Mouse (Mus musculus): ENCODE results near the gene Mras.

Gene Mras

DNA sequence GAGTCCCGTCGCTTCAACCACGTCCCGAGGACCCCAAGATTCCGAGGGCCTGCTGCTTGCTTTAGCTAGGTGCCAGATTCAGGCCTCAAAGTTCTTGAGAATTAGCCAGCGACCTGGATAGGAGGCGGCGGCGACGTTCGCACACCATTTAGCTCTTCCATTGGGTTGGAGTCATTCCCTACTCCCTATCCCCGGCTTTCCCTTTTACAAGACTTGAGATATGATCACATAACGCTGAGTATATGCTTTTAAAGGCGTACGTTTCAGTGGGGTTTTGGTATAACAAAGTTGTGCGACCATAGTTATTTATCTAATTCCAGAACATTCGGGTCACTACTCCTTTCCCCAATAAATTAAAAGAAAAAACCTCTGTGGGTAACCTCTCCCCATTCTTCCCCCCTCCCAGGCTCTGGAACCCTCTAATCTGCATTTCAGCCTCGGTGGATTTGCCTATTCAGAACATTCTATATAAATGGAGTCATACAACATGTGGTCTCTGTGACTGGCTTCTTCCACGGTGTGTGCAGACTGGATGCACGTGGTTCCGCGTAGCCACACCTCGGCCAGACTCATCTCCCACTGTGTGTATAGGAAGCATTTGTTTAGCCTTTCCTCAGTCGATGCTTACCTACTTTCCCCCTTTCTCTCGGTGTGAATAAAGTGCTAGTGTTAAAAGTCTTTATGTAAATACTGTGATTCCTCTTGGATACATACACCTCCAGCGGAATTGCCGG is at the start of gene Mras:
Gene Mras (minus strand): TSS at position 351 of the 734 bp plus-strand sequence.
- DNase-seq, result no peak

DNA sequence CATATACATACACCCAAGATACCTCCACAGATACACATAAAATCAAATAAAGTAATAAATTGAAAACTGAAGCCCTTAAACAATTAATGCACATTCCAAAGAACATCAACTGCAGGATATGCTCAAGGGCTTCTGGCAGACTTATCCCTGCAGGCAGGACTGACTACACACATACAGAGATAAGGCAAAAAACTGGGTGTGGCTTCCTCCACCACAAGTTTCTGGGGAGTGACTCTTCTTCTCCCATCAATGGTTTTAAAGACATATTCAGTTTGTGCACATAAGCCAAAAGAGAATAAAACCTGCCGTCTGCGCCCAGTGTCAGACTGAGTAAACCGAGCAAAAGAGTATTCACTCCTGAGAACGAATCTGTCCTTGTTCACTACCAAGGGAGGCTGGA is 48.0 kb upstream of the Mras start:
- DNase-seq, result no peak

DNA sequence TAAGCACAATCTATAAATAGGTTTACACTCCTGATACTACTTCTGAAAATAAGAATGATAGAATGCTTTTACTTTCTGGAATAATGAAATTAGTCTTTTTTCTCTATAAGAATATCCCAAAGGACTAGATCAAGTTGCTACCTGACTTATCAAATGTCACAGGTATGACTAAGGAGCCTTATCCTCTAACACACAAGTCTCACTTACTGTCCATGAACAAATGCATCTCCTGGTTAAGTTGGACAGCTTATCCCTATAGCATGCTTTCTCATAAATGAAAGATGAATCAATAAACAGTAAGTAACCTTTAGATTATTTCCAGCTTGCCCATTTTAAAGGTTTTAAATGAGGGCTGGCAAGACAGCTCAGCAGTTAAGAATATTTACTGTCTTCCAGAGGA is 47.5 kb upstream of the Mras start:
- no peak for DNase-seq

DNA sequence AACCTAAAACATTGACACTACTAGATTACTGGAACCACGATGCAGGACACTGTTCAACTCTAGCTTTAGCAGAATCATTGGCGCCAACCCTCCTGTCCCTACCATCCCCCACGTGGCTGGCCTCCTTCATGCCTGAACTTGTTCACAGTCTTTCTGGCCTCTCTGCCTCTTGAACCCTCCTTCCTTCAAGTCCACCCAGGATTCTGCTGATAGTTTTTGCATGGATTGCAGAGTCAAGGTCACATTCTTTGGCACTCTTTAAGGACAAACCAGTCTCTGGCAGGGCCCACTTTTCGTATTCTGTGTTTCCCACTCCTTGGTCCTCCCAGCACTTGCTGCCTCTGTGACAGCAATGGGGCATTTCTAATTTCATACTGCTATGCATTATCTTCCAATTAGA is 46.0 kb upstream of the Mras start:
- DNase-seq, result no peak

DNA sequence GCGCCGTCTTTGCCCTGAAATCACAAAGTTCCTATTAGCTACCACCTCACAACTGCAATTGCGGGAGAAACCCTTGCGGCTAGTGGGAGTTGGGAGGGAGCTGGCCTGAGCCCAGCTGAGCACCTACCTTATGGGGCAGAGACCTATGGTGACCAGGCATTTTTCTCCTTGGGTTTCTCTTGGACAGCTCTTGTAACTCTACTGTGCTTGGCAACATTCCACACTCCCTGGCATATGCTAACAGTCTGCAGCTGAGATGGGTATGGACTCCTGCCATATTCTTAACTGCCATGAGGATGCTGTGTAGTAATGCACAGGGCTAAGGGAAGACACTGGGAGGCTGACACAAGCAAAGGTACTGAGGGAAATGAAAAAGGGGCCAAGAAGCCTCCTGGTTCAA is 43.6 kb upstream of the Mras start:
- peak; percentile 38 for DNase-seq

DNA sequence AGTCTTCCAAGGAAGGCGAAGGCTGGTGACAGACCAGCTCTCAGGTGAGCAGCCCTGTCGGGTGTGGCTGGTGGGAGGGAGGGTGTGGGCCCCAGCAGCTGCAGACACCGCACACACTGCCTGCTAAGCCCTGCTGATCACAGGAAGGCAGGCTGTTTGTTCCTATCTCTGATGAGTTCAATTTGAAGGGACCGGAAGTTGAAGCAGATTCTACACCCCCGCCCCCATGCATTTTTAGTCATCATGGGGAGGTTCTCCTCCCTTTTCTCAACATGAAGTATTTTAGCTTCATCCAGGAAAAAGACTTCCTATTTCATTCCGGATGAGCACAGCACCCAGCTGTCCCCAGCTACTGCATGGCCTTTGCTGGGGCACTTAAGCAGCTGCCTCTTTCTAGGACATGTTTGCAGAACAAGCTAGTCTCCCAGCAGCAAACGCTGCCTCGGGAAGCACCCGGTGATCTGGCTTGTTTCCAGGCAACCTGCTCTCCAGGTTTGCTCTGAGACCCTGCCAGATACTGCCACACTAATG is 42.1 kb upstream of the Mras start:
- peak; percentile 26 for DNase-seq

DNA sequence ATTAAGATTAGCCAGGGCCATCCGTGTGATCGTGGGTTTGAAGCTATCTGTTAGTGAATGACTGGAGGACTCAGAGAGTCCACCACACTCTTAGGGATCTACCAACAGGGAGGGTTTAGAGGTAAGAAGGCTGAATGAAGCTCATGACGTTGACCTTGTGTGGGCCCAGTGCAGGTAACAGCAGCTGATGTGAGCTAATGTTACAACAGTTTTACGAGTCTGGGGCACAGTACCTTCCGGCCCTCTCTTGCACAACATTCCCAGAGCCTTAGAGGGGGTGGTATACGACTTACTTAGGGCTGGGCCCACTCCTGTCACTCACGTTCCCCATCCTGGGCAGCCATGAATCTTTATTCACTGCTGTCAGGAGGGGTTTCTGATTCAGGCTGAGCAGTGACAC is 34.2 kb upstream of the Mras start:
- DNase-seq, result no peak

DNA sequence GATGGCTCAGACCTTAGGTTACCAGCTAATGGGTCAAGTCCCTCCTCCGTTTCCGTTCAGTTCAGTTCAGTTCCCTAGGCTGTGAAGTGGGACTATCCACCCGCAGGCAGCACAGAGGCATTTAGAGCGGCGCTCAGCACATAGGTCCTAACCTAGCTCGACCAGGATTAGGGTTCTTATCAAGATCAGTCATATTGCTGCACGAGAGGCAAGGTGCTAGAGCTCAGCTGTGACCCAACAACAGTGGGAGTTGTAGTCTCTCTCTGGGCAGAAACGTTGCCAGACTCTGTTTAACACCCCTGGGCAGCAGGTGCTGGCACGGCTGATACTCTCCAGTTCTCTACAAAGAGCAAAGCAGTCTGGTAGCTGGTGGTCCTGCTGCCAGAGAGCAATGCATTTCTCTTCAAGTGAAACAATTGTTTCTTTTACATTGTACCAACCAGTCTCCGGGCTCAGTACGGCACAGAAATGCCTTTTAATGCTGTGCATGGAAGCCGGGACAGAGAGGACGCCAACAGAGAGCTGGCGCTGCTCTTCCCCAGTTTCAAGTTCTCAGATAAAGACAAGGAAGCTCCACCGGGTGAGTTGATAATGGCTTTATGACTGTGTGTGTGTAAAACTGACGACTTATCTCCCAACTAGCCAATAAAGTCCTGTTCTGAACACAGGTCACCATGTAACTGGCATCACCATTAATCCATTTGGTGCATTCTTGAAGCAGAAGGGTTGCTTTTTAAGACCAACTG is 33.3 kb upstream of the Mras start:
- DNase-seq, result no peak

DNA sequence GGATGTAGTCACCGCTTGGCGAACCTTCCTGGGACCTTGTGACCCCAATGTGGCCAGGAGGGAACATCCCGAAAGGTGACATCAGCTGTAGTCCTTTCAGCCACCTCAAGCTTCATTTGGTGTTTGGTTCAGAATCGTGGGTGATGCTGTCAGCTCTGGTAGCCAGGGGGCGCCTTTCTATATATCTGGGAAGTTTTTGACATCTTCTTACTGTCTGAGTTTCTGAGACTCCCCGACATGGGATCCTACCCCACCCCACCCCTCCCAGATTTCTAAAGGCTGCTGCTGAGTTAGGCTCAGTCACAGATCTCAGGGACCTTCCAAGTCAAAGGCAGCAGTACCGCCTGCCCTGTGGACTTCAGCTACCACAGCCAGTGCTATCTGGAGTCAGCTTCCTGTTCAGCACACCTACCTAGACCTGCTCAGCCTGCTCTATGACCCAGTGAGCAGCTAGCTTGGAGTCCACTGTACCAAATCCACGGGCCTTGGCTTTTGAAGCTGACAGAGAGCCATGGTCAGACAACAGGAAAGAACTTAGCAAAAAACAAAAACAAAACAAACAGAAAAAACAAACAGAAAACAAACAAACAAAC is 32.6 kb upstream of the Mras start:
- no peak for DNase-seq

DNA sequence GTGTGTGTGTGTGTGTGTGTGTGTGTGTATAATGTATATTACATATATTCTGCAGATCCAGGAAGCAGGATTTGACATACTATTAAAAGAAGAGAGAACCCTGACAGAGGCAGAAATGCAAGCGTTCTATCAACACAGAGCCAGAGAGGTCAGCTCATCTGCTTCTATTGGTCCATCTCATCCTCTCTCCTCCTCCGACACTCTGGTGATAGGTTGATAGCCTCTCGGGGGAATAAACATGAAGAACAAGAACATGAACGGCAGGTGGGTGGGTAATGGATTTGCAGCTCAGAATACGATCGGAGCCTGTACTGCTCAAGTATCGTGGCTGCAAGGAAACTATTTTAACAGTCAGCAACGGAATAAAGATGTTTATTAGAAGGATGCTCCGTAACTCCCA is 31.4 kb upstream of the Mras start:
- no peak for DNase-seq

DNA sequence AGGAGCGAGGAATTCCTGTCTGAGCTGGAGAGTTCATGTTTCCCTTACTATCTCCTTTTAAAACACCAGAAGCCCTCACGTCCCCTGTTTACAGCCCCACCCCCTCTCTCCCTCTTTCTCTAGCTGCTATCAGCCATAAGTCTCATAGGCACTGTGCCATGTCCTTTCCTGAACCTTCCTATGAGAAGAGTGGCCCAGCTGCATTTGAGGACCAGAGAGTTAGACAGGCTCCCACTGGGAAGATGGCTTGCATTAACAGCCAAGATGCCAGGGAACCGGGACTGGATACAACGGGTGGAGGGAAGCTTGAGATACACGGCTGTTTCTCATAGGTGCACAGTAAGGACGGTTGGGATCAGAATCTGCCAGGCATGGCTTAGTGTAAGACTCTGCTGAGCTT is 27.7 kb upstream of the Mras start:
- DNase-seq, result no peak

DNA sequence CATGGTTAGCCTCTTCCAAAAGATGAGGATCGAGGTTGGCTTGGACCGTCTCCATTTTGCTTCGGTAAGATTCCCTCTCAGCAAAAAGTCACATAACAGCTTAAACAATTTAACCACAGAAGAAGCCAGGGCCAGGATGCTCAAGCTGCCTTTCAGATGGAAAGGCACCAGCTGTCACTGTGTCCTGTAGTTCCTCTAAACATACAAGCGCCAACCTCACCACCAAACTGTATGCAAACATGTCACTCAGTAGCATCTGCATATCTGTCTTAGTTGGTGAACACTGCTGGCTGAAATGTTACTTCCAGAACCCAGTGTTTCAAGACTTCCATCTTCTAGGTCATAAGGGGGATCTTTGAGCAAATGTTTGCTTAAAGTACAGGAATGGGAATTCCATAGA is 22.5 kb upstream of the Mras start:
- no peak for DNase-seq

DNA sequence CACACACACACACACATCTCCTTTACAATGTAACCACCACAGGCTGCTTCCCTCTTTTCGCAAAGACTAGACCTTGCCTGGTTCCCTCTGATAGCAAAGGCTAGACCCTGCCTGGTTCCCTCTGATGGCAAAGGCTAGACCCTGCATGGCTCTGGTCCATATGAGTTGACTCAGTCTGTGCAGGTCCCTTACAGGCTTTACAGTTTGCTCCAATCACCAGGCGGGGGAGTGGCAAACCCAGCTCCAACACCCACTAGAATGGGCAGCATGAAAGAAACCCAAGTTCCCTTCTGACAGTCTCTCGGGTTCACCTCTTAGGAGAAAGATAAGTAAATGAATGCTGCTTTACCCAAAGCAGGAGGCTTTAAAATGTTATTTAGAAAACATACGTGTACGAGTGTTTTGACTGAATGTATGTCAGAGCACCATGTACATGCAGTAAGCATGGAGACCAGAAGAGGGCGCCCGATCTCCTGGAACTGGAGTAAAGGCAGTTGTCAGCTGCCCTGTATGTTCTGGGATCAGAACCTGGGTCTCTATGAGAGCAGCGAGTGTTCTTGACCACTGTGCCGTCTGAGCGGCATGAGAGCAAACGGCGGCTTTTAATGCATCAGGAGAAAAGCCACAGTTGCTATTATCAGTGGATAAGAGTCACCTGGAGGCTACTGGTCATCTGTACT is 21.5 kb upstream of the Mras start:
- peak; percentile 63 for DNase-seq

DNA sequence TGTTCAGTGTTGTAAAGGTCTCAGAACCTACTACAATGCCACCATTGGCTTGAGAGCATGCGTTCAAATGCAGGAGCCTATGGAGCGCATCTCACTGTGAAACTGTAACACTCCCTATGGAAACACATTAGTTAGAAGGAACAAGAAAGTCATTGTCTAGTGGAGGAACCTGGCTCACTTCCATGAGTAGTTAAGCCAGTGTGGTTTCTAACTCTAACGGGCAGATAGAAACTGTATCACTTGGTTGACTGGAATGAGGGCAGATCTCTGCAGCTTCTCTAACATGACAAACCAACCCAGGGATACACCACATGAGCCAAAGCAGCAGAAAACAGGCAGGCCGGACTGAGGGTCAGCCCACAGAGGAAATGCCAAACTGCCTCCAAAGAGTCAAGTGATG is 17.0 kb upstream of the Mras start:
- DNase-seq, result no peak

DNA sequence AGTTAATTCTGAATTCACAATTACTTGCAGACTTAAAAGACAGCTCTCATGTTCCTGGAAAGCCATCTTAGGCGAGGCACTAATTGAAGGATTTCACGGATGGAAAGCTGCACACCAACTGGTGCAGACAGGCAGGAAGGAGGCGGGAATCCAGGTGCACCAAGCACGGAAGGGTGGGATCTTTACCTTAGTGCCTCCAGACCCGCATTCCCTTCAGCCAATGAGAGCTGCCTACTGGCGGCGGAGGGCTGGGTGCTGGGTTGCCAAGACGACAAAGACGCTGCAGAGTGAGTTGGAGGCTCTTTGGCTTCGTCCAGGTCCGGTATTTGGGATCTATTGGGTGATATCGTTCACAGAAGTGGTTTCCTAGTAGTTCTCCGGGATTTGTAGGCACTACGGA is 14.0 kb upstream of the Mras start, which contains the start of gene Nme9:
Gene Nme9 (plus strand): TSS at position 315 of the 400 bp plus-strand sequence.
- DNase-seq, result peak; percentile 34

DNA sequence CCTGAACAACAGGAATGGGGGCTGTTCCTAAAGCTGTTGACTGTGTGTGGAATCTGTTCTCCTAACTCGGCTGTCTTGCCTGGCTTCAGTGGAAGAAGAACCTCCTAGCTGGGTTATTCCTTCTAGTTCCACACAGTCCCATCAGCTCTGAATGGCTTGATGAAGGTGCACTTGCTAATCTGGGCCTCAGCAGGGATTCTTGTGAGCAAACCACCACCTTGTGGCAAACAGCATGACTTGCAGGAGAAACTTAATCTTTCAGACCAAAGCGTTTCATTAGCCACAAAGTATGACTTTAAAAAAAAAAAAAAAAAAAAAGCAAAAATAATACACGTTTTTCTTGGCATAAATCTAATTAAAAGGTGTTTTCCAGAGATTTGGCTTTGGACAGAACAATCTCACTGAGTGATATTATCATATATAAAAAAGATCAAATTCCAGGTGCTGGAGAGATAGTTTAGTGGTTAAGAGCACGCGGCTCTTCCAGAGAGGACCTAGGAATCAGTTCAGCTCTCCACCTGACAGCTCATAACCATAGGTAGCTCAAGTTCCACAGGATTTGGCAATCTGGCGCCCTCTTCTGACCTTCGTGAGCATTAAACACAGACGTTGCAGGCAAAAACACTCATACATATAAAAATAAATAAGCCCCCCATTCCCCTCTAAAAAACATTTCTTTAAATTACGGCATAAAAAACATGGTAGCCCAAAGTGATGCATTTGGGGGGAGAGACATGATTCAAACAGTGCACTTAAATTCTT is 12.9 kb upstream of the Mras start:
- no peak for DNase-seq

DNA sequence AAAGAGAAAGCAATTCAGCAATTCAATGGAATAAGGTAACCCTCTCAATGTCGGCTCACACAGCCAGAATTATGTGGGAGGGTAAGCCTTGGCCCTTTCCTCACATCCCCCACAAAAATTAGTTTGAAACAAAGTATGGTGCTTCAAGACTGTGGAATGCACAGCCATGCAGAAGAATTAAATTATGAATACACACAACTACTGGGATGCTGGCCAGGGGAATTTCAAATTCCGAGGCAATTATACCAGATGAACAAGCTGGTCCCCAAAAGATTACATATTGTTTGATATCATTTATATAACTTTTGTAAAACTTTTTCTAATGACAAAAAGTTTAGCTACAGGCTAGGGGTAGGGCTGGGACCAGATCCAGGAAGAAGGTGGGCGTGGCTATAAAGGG is 10.1 kb upstream of the Mras start:
- DNase-seq, result no peak

DNA sequence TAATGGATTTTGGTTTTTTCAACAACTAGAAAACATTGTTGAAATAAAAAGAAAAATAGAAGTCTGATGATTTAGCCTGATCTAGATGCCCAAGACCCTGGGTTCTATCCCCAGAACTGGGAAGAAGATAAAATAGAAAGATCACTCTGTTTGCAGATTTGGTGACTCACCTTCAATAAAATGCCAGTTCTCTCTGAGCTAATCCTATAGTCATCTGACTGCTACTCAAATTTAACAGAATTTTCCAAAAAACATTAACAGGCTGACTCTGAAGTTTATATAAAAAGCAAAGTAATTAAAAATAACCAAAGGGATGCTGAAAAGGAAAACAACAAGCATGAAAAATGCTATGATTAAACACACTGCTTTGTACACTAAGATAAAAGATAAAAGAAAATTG is 9.1 kb upstream of the Mras start:
- no peak for DNase-seq

DNA sequence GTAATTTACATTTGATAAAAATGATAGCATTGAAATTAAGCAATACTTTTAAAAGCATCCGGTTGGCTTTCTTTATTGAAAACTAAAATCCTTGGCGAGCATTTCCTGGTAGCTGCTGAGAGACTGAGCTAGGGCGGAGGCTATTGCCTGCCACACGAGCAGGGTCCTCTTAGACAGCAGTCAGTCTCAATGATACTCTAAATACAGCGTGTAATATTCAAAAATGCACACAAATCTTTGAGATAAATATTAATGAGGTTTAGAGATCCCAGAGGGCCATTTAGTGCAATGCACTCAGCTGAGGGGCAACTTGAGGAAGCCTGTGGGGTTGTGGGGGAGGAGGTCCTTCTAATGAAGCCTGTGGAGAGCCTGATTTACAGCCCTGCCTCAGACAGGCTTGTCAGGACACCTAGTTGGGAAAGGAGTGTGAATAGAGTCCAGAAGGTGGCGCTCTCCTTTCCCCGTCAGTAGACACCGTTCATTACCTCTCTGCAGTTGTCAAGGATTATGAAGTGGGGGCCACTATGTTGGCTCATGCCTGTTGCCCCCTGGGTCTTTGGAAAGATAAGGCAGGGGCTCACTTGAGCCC is 7.5 kb upstream of the Mras start:
- no peak for DNase-seq

DNA sequence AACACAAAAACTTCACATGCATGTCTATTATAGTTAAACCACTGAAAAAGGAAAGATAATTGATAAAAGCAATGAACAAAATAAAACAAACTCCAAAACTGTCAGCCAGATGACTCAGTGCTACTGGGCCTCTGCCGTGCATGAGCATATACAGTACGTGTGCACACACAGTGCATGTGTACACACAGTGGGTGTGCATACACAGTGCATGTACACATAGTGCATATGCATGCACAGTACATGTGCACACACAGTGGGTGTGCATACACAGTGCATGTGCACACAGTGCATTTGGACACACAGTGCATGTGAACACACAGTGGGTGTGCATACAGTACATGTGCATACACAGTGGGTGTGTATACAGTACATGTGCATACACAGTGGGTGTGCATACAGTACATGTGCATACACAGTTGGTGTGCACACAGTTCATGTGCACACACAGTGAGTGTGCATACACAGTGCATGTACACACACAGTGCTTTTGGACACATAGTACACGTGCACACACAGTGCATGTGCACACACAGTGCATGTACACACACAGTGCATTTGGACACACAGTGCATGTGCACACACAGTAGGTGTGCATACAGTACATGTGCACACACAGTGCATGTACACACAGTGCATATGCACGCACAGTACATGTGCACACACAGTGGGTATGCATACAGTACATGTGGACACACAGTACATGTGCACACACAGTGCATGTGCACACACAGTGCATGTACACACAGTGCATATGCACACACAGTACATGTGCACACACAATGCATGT is 4.7 kb upstream of the Mras start:
- DNase-seq, result no peak

DNA sequence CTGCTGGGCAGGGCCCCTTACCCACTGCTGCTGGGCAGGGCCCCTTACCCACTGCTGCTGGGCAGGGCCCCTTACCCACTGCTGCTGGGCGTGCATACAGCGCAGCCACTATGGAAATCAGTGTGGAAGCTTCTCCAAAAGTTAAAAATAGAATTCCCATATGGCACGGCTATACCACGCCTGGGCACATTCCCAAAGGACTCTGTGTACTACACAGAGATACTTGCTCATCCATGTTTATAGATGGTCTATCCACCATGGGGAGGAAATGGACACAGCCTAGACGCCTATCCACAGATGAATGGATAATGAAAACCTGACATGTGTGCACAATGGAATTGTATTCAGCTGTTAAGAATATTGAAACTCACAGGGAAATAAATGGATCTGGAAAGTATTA is 3.8 kb upstream of the Mras start:
- DNase-seq, result peak; percentile 65

Measured in right cerebral cortex, postnatal 14 days (tissue).